Mouse (Mus musculus) stomach, embryonic 14.5 days (tissue): ENCODE results near the gene Prkcd. TPM values are rescaled to one million over a fixed set of nuclear protein-coding genes. Genes with fewer than 3 reads are reported as not detected.

Source experiments
- ATAC-seq: fragments of 200-750 bp; cut with Nextera tagmentation; 2 replicates; pipeline ENCODE4 v1.8.0; 2017; ENCODE audit warnings: low read depth, moderate TSS enrichment; ENCODE audit not compliant: insufficient number of reproducible peaks, insufficient read depth, low FRiP score
- H3K27ac ChIP-seq: fragments of 300-500 bp; sonication (generic); 2 replicates; pipeline ENCODE4 v1.5.1; 2014; ENCODE audit warnings: mild to moderate bottlenecking, low read length, moderate library complexity, mixed read lengths
- H3K27me3 ChIP-seq: fragments of 300-500 bp; sonication (generic); 2 replicates; pipeline ENCODE4 v1.6.1; 2014; ENCODE audit warnings: low read length, control low read depth, mixed read lengths; ENCODE audit not compliant: control insufficient read depth, insufficient read depth
- H3K36me3 ChIP-seq: fragments of 300-500 bp; sonication (generic); 2 replicates; pipeline ENCODE4 v1.6.1; 2014; ENCODE audit warnings: mild to moderate bottlenecking, control low read depth, low read length, moderate library complexity, mixed read lengths; ENCODE audit not compliant: control insufficient read depth, insufficient read depth
- H3K4me1 ChIP-seq: fragments of 300-500 bp; sonication (generic); 2 replicates; pipeline ENCODE4 v1.6.1; 2014; ENCODE audit warnings: low read length, control low read depth, mixed read lengths; ENCODE audit not compliant: control insufficient read depth, insufficient read depth
- H3K4me2 ChIP-seq: fragments of 300-500 bp; sonication (generic); replicated peaks from 2 replicates; pipeline ENCODE4 v1.6.1; 2014; ENCODE audit warnings: low read depth, low read length, control low read depth
- H3K4me3 ChIP-seq: fragments of 300-500 bp; sonication (generic); 2 replicates; pipeline ENCODE4 v1.5.1; 2014; ENCODE audit warnings: low read depth, low read length, control low read depth
- H3K9ac ChIP-seq: fragments of 300-500 bp; sonication (generic); replicated peaks from 2 replicates; pipeline ENCODE4 v1.6.1; 2014; ENCODE audit warnings: low read depth, mild to moderate bottlenecking, control low read depth, low read length, moderate library complexity, mixed read lengths
- H3K9me3 ChIP-seq: fragments of 300-500 bp; sonication (generic); 2 replicates; pipeline ENCODE4 v1.6.1; 2016; ENCODE audit warnings: low read depth, low read length, control low read depth; ENCODE audit not compliant: control insufficient read depth
- WGBS: fragments of 180-500 bp; shearing (Covaris S2); extraction: QIAGEN DNeasy Blood & Tissue Kit; methylation state at CpG from one replicate; pipeline ENCODE4 v1.1.7; 2014; 5-methylcytosine and 5-hydroxymethylcytosine counted together
- polyA plus RNA-seq: library from polyadenylated mRNA; unstranded; fragments of >200 nt; fragmentation: Nextera tagmentation; extraction: Ambion mirVana; gene quantifications from 2 replicates; pipeline ENCODE4 v1.2.1, GENCODE M21; 2014

Prkcd gene
- polyA plus RNA-seq, 1 experiment from 2014 or later, result 45.3 TPM

- Histone ChIP-seq H3K27ac (no peak overlapping the region), H3K9ac (no peak overlapping the region), H3K4me1 (peaks cover 11% of the 10 kb centered on the region), H3K27me3 (no peaks in the 10 kb centered on the region), H3K4me3 (no peak overlapping the region), H3K4me2 (no peak overlapping the region), H3K9me3 (no peaks in the 10 kb centered on the region), H3K36me3 (no peaks in the 10 kb centered on the region)
- ATAC-seq, result no peak
- WGBS, result 78% methylated on average over 7 of the region's 7 CpGs
Observed at GRCm38 (mm10) chr14:30619982-30620578, 5.9 kb downstream of the Prkcd start.

- ATAC-seq, result no peak
- Histone ChIP-seq H3K4me2 (no peak overlapping the region), H3K9me3 (no peaks in the 10 kb centered on the region), H3K4me3 (no peak overlapping the region), H3K27ac (no peak overlapping the region), H3K27me3 (no peaks in the 10 kb centered on the region), H3K4me1 (no peaks in the 10 kb centered on the region), H3K36me3 (no peaks in the 10 kb centered on the region), H3K9ac (no peak overlapping the region)
- WGBS, result 94% methylated on average over 2 of the region's 2 CpGs
Observed at GRCm38 (mm10) chr14:30618746-30619275, 7.2 kb downstream of the Prkcd start.

DNA sequence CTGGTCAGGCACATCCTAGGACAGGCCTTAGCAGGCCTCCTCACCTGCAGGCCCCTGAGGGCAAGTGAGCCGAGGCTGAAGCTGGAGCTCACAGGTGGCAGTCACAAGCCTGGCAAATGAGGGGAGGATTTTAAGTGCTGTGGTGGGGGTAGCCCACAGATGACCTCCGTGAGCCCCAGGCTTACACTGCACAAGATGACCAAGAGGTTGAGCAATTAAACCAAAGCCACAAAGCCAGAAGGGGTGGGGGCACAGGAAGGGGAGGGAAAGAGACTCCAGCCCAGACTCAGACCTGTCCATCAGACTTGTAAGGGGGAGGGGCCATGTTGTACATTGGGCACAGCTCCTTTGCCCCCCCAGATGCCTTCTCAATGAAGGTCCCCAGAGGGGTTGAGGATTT, 9.3 kb downstream of the Prkcd start:
- H3K27me3 ChIP-seq, result no peaks in the 10 kb centered on the region
- no peaks in the 10 kb centered on the region for H3K36me3 ChIP-seq
- H3K27ac ChIP-seq, result no peak overlapping the region
- no peak overlapping the region for H3K4me2 ChIP-seq
- H3K4me1 ChIP-seq, result no peaks in the 10 kb centered on the region
- no peak for ATAC-seq
- no peak overlapping the region for H3K9ac ChIP-seq
- whole genome bisulfite sequencing, result 77% methylated on average over 2 of the region's 2 CpGs
- H3K9me3 ChIP-seq, result no peaks in the 10 kb centered on the region
- no peak overlapping the region for H3K4me3 ChIP-seq

DNA sequence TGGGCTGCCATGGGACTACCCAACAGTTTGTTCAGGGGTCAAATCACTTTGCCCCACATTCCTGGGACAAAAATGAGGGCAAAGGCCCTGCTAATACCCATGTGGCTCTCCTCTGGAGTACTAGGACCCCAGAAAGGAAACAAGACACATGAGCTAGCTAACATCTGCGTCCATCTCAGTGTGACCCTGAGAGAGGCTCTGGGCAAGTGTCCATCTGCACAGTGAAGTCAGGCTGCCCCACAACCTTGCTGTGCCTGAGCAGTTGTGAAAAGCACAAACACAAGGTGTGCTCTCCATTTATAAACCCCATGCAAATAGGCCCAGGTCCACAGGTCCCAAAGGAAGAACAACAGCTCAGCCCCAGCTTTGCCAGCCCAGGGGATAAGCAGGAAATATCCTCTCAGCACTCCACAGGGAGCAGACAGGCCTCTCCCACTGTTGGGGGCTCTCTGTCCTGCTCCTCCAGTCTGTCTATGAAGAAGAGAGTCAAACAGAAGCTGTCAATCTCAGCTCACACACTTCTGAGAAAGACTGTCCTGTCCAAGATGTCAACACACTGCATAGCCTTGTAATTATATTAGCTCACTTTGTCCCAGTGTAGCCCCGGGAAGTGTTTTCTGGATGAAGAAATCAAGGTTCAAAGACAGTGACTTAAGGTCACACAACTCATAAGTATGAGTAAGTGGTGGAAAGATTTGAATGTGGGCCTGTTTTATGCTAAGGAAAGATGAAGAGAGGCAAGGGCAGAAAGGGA, 12.9 kb downstream of the Prkcd start:
- Histone ChIP-seq H3K4me2 (no peak overlapping the region), H3K9ac (no peak overlapping the region), H3K4me1 (no peaks in the 10 kb centered on the region), H3K36me3 (0 out of 2 replicates have a peak, but pooled peaks cover 4% of the 10 kb centered on the region), H3K9me3 (no peaks in the 10 kb centered on the region), H3K27me3 (no peaks in the 10 kb centered on the region), H3K4me3 (no peak overlapping the region), H3K27ac (no peak overlapping the region)
- ATAC-seq, result no peak
- WGBS, result 82% methylated on average over 2 of the region's 2 CpGs

- 0 out of 2 replicates have a peak, but pooled peaks cover 4% of the 10 kb centered on the region for H3K36me3 ChIP-seq
- ATAC-seq, result no peak
- H3K4me3 ChIP-seq, result no peak overlapping the region
- H3K27me3 ChIP-seq, result no peaks in the 10 kb centered on the region
- no peak overlapping the region for H3K9ac ChIP-seq
- 22% methylated on average over 7 of the region's 7 CpGs for WGBS
- no peaks in the 10 kb centered on the region for H3K9me3 ChIP-seq
- H3K4me1 ChIP-seq, result no peaks in the 10 kb centered on the region
- no peak overlapping the region for H3K4me2 ChIP-seq
- no peak overlapping the region for H3K27ac ChIP-seq
Observed at GRCm38 (mm10) chr14:30612523-30612922, 13.5 kb downstream of the Prkcd start.

DNA sequence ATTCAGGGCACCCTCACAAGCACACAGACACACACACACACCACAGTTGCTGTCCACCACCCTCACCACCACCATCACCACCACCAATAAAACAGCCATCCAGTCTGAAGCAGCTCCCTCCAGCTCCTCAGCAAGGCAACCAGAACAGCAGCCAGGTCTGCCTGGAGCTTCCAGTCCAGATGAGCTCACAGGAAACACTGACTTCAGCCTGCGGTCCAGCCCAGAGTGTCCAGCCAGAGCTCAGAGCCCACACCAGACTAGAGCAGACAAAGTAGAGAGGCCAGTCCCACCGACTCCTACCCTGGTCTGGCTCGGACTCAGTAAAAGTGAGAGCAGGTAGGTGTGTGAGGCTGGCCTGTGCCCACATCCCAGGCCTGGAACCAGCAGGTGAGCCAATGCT, 15.1 kb downstream of the Prkcd start:
- ATAC-seq, result no peak
- Histone ChIP-seq H3K9ac (no peak overlapping the region), H3K4me2 (no peak overlapping the region), H3K36me3 (peaks cover 11% of the 10 kb centered on the region; the same call in 1 of the 2 replicates), H3K4me1 (no peaks in the 10 kb centered on the region), H3K27me3 (no peaks in the 10 kb centered on the region), H3K4me3 (no peak overlapping the region), H3K9me3 (no peaks in the 10 kb centered on the region), H3K27ac (no peak overlapping the region)
- WGBS, result 73% methylated on average over 3 of the region's 3 CpGs

- ATAC-seq, result no peak
- H3K4me2 ChIP-seq, result no peak overlapping the region
- H3K27ac ChIP-seq, result no peak overlapping the region
- no peaks in the 10 kb centered on the region for H3K4me1 ChIP-seq
- no peaks in the 10 kb centered on the region for H3K9me3 ChIP-seq
- H3K9ac ChIP-seq, result no peak overlapping the region
- no peak overlapping the region for H3K4me3 ChIP-seq
- H3K27me3 ChIP-seq, result no peaks in the 10 kb centered on the region
- 66% methylated on average over 2 of the region's 2 CpGs for WGBS
- peaks cover 11% of the 10 kb centered on the region; the same call in 1 of the 2 replicates for H3K36me3 ChIP-seq
Observed at GRCm38 (mm10) chr14:30610304-30610703, 15.7 kb downstream of the Prkcd start.

DNA sequence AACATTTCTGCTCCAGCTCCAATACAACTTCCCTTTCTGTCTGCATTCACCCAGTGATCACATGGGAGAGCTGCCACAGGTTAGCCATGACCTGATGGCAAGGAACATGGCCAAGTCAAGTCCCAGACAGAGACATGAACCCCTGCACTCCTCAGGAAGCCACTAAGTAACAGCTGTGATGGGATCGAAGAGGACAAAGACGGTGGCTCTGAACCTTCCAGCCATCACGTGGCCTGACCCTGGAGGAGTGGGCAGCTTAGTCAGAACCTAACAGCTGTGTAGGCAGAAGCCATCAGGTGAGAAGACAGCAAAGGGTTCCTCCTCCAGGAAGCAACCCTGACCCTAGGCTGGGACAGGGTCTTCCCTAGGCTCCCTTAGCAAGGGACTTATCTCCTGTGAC, 16.5 kb downstream of the Prkcd start:
- Histone ChIP-seq H3K4me3 (no peak overlapping the region), H3K27ac (no peak overlapping the region), H3K9ac (no peak overlapping the region), H3K4me1 (no peaks in the 10 kb centered on the region), H3K36me3 (peaks cover 11% of the 10 kb centered on the region; the same call in 1 of the 2 replicates), H3K27me3 (no peaks in the 10 kb centered on the region), H3K9me3 (no peaks in the 10 kb centered on the region), H3K4me2 (no peak overlapping the region)
- WGBS, result 93% methylated on average over 3 of the region's 3 CpGs
- ATAC-seq, result no peak
